Mouse (Mus musculus) liver, embryonic 12.5 days (tissue): ENCODE data around the gene Mctp2. TPM values are rescaled to one million over a fixed set of nuclear protein-coding genes. Genes with fewer than 3 reads are reported as not detected.

Experiments
- ATAC-seq: fragments of 200-750 bp; cut with Nextera tagmentation; 2 replicates; pipeline ENCODE4 v1.8.0; 2017; ENCODE audit warnings: moderate number of reproducible peaks, mild to moderate bottlenecking, moderate library complexity
- H3K27ac ChIP-seq: fragments of 300-500 bp; sonication (generic); 2 replicates; pipeline ENCODE4 v1.5.1; 2016; ENCODE audit warnings: mild to moderate bottlenecking
- H3K27me3 ChIP-seq: fragments of 300-500 bp; sonication (generic); replicated peaks from 2 replicates; pipeline ENCODE4 v1.6.1; 2016; ENCODE audit warnings: mild to moderate bottlenecking, moderate library complexity
- H3K36me3 ChIP-seq: fragments of 300-500 bp; sonication (generic); 2 replicates; pipeline ENCODE4 v1.6.1; 2016; ENCODE audit warnings: mild to moderate bottlenecking, moderate library complexity
- H3K4me1 ChIP-seq: fragments of 300-500 bp; sonication (generic); 2 replicates; pipeline ENCODE4 v1.6.1; 2016
- H3K4me2 ChIP-seq: fragments of 300-500 bp; sonication (generic); 2 replicates; pipeline ENCODE4 v1.6.1; 2016; ENCODE audit warnings: mild to moderate bottlenecking, moderate library complexity
- H3K4me3 ChIP-seq: fragments of 300-500 bp; sonication (generic); 2 replicates; pipeline ENCODE4 v1.5.1; 2016; ENCODE audit warnings: mild to moderate bottlenecking, moderate library complexity
- H3K9ac ChIP-seq: fragments of 300-500 bp; sonication (generic); 2 replicates; pipeline ENCODE4 v1.6.1; 2016; ENCODE audit warnings: mild to moderate bottlenecking, moderate library complexity
- H3K9me3 ChIP-seq: fragments of 300-500 bp; sonication (generic); replicated peaks from 2 replicates; pipeline ENCODE4 v1.6.1; 2016; ENCODE audit warnings: mild to moderate bottlenecking, moderate library complexity
- WGBS: fragments of 180-500 bp; shearing (Covaris S2); methylation state at CpG from one replicate; pipeline ENCODE4 v1.1.7; 2016; ENCODE audit not compliant: insufficient replicate concordance; 5-methylcytosine and 5-hydroxymethylcytosine counted together
- polyA plus RNA-seq: library from polyadenylated mRNA; unstranded; fragments of >200 nt; fragmentation: Nextera tagmentation; extraction: Ambion mirVana; gene quantifications from 2 replicates; pipeline ENCODE4 v1.2.1, GENCODE M21; 2016

Gene Mctp2
- polyA plus RNA-seq, 1 experiment from 2014 or later: 0.19 TPM

DNA sequence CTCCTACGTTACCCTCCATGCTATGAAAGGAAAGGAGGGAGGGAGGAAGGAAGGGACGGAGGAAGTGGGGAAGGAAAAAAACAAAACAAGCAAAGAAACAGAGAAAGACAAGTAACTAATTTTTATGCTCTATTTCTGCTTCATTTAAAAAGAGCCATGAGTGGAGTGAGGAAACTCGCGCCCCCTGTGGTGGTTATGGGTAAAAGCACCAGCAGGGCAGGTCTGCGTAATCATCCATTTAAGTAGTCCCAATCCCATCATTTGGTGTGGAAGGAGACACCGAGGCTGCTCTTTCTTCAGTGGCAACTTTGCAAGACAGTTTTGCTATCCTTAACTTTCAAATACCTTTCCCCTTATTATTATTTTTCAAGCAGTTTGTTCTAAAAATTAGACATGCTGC is 202.2 kb downstream of the Mctp2 start:
- H3K27me3 ChIP-seq: no peaks in the 10 kb centered on the region

DNA sequence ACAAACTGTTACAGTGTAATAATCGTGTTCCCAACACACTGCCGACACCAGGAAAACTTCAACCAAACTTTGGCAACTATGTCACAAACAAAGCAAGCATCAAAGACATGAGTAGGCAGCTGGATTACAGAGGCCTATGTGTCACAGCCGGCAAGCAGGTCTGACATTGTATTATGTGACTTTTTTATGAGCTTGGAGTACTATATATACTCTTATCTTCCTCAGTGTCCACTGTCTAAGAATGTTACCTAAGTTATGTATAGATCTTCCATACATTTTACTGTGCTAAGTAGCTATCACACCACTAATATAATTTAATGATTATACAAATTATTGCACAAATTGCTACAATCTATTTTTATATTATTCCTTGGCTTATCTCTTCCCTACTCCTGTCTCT is 202.8 kb downstream of the Mctp2 start:
- H3K36me3 ChIP-seq: no peaks in the 10 kb centered on the region
- H3K4me3 ChIP-seq: no peak overlapping the region
- H3K9ac ChIP-seq: no peak overlapping the region
- no peaks in the 10 kb centered on the region for H3K27me3 ChIP-seq
- H3K4me2 ChIP-seq: no peak overlapping the region
- no peaks in the 10 kb centered on the region for H3K9me3 ChIP-seq
- no peak overlapping the region for H3K27ac ChIP-seq
- WGBS: 65% methylated on average over 3 of the region's 3 CpGs
- ATAC-seq: no peak
- H3K4me1 ChIP-seq: no peaks in the 10 kb centered on the region

More for the DNA sequence above, 202.2 kb downstream of the Mctp2 start:
- ATAC-seq: no peak
- no peaks in the 10 kb centered on the region for H3K9me3 ChIP-seq
- no peak overlapping the region for H3K9ac ChIP-seq
- no peaks in the 10 kb centered on the region for H3K36me3 ChIP-seq
- no peak overlapping the region for H3K4me2 ChIP-seq
- no peaks in the 10 kb centered on the region for H3K4me1 ChIP-seq
- H3K27ac ChIP-seq: no peak overlapping the region
- WGBS: 52% methylated on average over 6 of the region's 6 CpGs
- H3K4me3 ChIP-seq: no peak overlapping the region

DNA sequence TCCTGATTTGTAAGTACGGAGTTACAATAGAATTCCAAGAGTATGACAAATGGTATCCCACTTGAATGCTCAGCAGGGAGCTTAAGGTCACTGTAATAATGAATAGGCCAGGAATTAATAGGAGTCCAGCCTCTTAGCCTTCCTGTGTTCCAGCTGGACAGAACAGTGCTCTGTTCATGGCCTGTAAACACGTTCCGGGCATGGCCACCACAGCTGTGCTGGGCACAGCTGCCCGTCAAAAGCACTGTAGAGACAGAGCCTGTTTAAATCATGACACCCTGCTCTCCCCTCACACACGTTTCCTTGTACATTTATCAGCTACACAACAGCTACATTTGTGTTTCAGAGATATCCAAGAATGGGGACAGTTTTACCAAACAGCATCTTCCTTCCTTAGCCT is 205.7 kb downstream of the Mctp2 start:
- no peak overlapping the region for H3K4me2 ChIP-seq
- H3K27ac ChIP-seq: no peak overlapping the region
- WGBS: 67% methylated on average over 5 of the region's 5 CpGs

DNA sequence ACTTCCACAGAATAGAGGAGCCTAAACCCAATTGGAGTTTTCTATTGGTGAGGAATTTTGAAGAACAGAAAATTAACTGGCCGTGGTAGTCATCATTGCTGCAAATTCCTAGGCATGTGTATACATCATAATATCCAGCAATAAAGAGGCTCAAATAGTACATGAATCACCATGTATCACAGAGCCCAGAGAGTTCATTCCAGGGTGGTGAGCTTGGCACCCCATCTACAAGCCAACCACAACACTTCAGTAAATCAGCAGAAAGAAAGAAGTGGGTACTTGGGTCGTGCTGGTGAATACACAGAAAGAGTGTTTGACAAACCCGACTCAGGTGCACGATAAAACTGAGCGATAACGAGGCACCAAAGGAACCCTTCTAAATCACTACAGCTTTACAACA is 207.8 kb downstream of the Mctp2 start:
- Histone ChIP-seq H3K4me2 (no peak overlapping the region), H3K27ac (no peak overlapping the region), H3K36me3 (no peaks in the 10 kb centered on the region), H3K4me1 (no peaks in the 10 kb centered on the region), H3K9me3 (no peaks in the 10 kb centered on the region), H3K4me3 (no peak overlapping the region), H3K9ac (no peak overlapping the region), H3K27me3 (no peaks in the 10 kb centered on the region)
- WGBS: 74% methylated on average over 6 of the region's 6 CpGs
- no peak for ATAC-seq

More for the DNA sequence above, 205.7 kb downstream of the Mctp2 start:
- Histone ChIP-seq H3K9ac (no peak overlapping the region), H3K4me3 (no peak overlapping the region), H3K9me3 (no peaks in the 10 kb centered on the region), H3K4me1 (no peaks in the 10 kb centered on the region), H3K36me3 (no peaks in the 10 kb centered on the region), H3K27me3 (no peaks in the 10 kb centered on the region)
- no peak for ATAC-seq

DNA sequence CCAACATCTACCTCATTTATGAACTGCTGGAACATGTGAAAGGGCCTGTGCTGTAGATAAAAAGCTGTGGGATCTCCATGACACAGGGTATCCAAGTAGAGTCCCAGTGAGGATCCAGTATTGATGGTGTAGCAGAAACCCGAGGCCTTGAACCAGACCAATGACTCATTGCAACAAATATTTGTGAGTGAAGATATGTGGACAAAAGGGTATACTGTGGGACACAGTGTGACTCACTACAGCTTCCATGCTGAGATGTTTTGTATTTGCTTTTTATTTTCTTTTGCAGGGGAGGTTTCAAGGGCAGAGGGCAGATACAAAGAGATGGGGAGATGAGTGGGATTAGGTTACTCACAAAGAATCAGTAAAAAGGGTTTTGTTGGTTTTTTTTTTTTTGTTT is 209.4 kb downstream of the Mctp2 start:
- no peak for ATAC-seq
- Histone ChIP-seq H3K9ac (no peak overlapping the region), H3K27ac (no peak overlapping the region), H3K4me3 (no peak overlapping the region), H3K27me3 (no peaks in the 10 kb centered on the region), H3K9me3 (no peaks in the 10 kb centered on the region), H3K36me3 (no peaks in the 10 kb centered on the region), H3K4me1 (no peaks in the 10 kb centered on the region), H3K4me2 (no peak overlapping the region)
- 56% methylated on average over 1 of the region's 1 CpGs for WGBS

DNA sequence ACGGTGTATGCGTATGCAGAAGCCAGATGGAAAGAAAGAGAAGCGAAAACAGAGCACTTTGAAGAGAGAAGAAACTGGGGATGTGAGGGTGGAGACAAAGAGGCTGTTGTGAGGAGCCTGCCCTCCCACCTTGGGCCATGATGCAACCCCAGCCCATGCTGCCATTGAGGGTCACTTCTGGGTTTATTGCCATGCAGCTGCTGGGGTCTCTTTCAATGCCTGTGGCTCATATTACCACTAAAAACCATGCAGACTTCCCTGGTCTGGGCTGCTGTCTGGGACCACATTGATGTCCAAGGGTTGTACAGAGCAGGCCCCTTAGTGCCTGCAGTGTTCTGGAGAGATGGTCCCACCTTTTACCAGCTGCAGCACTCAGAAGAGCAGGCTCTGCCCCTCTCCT is 210.0 kb downstream of the Mctp2 start:
- H3K9me3 ChIP-seq: no peaks in the 10 kb centered on the region
- no peak overlapping the region for H3K4me3 ChIP-seq
- no peak for ATAC-seq
- no peak overlapping the region for H3K27ac ChIP-seq
- H3K36me3 ChIP-seq: no peaks in the 10 kb centered on the region
- no peaks in the 10 kb centered on the region for H3K27me3 ChIP-seq
- no peak overlapping the region for H3K9ac ChIP-seq
- no peak overlapping the region for H3K4me2 ChIP-seq
- no peaks in the 10 kb centered on the region for H3K4me1 ChIP-seq
- WGBS: 70% methylated on average over 3 of the region's 3 CpGs

DNA sequence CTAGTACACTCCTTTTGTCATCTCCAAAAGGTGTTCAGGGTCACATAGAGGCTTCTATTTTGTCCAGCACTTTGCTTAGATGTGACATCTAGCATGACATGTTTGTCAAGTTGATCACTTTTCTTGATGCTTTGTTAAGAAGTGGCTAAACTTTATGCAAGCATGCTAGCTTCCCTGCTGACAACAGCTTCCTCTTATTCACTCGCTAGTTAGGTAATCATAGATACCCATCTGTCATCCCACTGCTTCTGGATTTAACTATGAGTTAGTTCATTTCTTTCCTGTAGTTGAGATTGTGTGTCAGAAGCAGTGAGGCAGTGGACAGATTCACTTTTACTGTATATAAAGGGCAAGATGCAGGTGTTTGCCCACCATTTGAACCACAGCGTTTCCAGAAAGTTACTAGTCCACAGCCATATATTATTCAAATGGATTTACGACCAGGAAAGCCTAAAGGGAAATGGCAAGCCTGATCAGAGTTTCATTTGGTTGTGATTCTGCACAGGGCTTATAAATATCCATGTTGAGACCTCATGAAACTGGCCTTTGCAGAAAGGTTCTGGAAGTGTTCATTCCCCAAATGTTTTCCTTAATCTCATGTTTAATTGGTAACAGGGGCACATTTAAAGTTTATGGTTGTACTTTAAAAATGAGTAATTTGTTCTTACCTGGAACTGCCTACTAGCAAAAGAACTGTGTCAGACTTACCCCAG is 216.8 kb downstream of the Mctp2 start:
- no peaks in the 10 kb centered on the region for H3K36me3 ChIP-seq

DNA sequence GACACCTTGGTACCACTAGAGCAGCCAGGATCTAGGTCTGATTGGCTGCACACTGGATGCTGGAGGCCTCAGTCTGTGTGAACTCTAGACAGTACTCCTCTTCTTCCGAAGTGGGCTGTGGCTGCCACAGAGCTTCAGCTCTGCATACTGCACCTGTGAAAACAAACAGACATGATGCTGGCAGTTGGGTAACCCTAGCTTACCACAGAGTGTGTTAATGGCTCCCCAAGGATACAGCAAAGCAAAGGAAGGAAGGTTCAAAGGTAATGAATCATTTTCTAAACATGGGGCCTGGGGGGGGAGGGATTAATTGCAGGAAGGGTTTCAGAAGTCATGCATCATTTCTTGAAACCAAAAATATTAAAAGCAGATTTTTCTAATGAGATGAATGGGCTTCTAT is 225.7 kb downstream of the Mctp2 start:
- 74% methylated on average over 1 of the region's 1 CpGs for WGBS
- H3K4me2 ChIP-seq: no peak overlapping the region
- no peaks in the 10 kb centered on the region for H3K4me1 ChIP-seq
- H3K4me3 ChIP-seq: no peak overlapping the region
- H3K27ac ChIP-seq: no peak overlapping the region
- ATAC-seq: no peak
- H3K9me3 ChIP-seq: no peaks in the 10 kb centered on the region
- no peak overlapping the region for H3K9ac ChIP-seq
- H3K27me3 ChIP-seq: no peaks in the 10 kb centered on the region
- no peaks in the 10 kb centered on the region for H3K36me3 ChIP-seq

More for the DNA sequence above, 216.8 kb downstream of the Mctp2 start:
- H3K9me3 ChIP-seq: no peaks in the 10 kb centered on the region
- H3K4me3 ChIP-seq: no peak overlapping the region
- no peak overlapping the region for H3K4me2 ChIP-seq
- ATAC-seq: no peak
- H3K27me3 ChIP-seq: no peaks in the 10 kb centered on the region
- no peak overlapping the region for H3K27ac ChIP-seq
- 53% methylated on average over 3 of the region's 3 CpGs for WGBS
- H3K4me1 ChIP-seq: no peaks in the 10 kb centered on the region
- no peak overlapping the region for H3K9ac ChIP-seq

DNA sequence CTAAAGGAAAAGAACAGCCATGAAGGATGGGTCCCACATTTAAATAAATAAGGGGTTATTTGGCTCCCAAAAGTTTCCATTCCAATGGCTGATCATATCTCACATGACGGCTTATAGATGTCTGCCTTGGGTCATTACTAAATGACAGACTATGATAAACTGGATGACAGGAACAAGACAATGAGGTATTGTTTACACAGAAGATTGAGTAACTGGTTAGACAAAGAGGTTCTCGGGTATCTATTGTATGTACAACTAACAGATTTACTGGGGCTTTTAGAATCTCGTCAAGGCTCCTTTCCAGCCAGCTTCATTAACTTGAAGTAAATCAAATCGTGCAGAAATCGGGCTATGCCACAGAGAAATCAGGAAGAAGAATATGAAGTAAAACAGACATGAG is 227.5 kb downstream of the Mctp2 start:
- no peak for ATAC-seq
- H3K36me3 ChIP-seq: no peaks in the 10 kb centered on the region
- no peak overlapping the region for H3K27ac ChIP-seq

DNA sequence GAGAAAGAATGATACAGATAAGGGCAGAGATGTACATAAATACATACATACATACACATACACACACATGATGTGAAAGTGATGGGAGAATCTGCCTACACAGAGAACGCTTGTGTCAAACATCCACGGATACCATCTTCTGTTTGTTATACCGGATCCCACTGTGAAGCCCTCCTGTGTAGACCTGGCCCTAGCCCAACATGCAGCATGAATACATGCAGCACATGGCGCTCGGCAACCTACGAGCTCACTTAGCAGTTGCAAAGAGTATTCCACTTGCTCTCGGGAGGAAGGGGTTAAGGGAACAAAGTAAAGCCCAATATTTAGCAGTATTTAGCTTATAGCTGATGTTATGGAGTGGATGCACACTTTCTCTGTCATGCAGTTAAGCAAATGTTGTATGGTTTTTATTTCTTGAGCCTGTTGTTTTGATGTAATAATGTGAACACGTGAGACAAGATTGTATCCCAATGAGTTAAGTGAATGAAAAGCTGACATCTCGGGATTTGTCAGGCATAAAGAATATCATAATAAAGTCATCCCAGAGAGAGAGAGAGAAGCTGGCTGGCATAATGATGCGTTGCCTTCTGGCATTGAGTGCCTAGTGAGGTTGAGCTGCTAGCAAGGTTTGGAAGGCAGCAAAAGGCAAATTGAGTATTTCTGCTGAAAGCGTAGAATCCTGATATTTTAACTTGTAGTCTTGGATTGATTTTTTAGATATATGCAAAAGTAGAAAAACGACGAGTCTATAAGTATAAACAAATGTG is 234.8 kb downstream of the Mctp2 start:
- Histone ChIP-seq H3K9ac (no peak overlapping the region), H3K36me3 (no peaks in the 10 kb centered on the region), H3K27ac (no peak overlapping the region), H3K9me3 (no peaks in the 10 kb centered on the region), H3K4me3 (no peak overlapping the region), H3K4me1 (no peaks in the 10 kb centered on the region), H3K27me3 (no peaks in the 10 kb centered on the region), H3K4me2 (no peak overlapping the region)
- WGBS: 77% methylated on average over 13 of the region's 13 CpGs
- no peak for ATAC-seq

More for the DNA sequence above, 227.5 kb downstream of the Mctp2 start:
- Histone ChIP-seq H3K4me2 (no peak overlapping the region), H3K27me3 (no peaks in the 10 kb centered on the region), H3K9ac (no peak overlapping the region), H3K9me3 (no peaks in the 10 kb centered on the region), H3K4me3 (no peak overlapping the region), H3K4me1 (no peaks in the 10 kb centered on the region)
- 62% methylated on average over 5 of the region's 5 CpGs for WGBS

DNA sequence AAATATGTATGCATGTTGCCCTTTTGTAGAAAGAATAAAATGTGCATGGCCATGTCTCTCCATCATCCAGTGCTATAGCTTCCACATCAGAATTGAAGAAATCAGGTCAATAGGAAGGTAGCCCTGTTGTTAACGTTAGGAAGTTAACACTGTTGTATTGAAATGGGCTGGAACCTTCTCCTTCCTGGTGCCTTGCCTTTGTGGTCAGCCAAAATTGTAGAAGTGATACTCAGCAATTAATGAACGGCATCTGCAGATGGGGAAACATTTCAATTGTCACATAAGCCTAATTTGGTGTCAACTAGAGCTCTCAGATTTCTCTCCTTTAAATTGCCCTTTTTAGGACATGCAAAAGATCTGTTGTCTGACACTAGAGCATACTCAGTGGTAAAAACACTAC is 238.0 kb downstream of the Mctp2 start:
- no peaks in the 10 kb centered on the region for H3K4me1 ChIP-seq
- ATAC-seq: no peak
- no peaks in the 10 kb centered on the region for H3K36me3 ChIP-seq
- H3K4me2 ChIP-seq: no peak overlapping the region
- 52% methylated on average over 2 of the region's 2 CpGs for WGBS
- H3K27me3 ChIP-seq: no peaks in the 10 kb centered on the region
- no peaks in the 10 kb centered on the region for H3K9me3 ChIP-seq
- H3K27ac ChIP-seq: no peak overlapping the region
- no peak overlapping the region for H3K9ac ChIP-seq
- H3K4me3 ChIP-seq: no peak overlapping the region

DNA sequence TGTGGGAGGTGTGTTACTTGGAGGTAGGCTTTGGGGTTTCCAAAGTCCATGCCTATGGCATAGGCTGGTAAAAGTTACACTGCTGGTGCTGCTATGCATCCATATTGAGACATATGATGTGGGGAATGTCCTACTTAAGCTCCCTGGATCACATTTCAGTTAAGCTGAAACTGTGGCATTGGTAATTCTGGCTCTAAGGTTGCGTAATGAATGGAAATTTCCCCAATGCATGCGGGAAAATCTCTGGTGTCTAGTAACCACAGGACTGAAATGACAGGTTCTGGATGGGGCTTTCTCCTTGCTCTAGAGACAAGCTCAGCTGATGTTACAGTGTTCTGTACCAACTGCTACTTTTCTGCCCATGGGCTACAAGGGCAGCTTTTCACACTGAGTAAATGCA is 240.1 kb downstream of the Mctp2 start:
- Histone ChIP-seq H3K9me3 (no peaks in the 10 kb centered on the region), H3K4me1 (no peaks in the 10 kb centered on the region), H3K4me2 (no peak overlapping the region), H3K36me3 (no peaks in the 10 kb centered on the region), H3K27me3 (no peaks in the 10 kb centered on the region), H3K27ac (no peak overlapping the region), H3K4me3 (no peak overlapping the region), H3K9ac (no peak overlapping the region)
- 56% methylated on average over 2 of the region's 2 CpGs for WGBS
- no peak for ATAC-seq
